Mouse (Mus musculus): Measurements from ENCODE around the gene Ly6g5c.

Gene Ly6g5c

DNA sequence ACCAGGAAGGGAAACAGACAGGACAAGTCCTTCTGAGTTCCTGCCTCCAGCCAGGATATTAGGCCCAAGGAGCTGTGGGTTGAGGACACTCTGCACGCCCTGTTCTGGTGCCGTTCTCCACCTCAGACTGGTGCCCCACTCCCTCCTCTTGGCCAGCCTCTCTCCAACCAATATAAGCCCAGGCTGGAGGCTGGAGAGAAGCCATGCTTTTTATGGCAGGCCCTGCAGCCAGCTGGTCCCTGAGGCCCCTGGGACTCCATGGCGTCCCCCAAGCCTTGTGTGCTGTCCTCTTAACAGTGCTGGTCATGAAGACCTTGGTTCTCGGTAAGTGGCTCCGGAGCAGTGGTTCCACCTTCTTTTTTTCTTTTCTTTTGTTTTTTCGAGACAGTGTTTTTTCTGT lies at the start of gene Ly6g5c:
Gene Ly6g5c, plus strand, starts transcription at position 183 of the 400 bp plus-strand sequence.
- DNase-seq (ENCODE audit: low spot score in 2 of 2) = no peak

DNA sequence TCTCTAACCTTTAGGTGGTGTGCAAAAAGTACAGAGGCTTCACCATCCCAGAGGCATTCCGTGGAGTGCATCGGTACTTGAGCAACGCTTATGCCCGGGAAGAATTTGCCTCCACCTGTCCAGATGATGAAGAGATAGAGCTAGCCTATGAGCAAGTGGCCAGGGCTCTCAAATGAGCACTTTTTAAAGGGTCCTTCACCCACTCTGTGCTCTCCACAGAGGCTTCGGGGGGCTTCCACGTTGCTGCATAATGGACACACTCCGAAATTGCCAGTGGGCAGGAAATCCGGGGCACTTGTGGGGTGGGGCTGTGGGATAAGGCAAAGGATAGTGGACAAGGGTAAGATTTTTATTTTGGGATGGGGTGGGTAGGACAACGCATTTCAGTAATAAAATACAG lies 49.8 kb upstream of the Ly6g5c start:
- no peak for DNase-seq (ENCODE audit: low spot score in 2 of 2)

DNA sequence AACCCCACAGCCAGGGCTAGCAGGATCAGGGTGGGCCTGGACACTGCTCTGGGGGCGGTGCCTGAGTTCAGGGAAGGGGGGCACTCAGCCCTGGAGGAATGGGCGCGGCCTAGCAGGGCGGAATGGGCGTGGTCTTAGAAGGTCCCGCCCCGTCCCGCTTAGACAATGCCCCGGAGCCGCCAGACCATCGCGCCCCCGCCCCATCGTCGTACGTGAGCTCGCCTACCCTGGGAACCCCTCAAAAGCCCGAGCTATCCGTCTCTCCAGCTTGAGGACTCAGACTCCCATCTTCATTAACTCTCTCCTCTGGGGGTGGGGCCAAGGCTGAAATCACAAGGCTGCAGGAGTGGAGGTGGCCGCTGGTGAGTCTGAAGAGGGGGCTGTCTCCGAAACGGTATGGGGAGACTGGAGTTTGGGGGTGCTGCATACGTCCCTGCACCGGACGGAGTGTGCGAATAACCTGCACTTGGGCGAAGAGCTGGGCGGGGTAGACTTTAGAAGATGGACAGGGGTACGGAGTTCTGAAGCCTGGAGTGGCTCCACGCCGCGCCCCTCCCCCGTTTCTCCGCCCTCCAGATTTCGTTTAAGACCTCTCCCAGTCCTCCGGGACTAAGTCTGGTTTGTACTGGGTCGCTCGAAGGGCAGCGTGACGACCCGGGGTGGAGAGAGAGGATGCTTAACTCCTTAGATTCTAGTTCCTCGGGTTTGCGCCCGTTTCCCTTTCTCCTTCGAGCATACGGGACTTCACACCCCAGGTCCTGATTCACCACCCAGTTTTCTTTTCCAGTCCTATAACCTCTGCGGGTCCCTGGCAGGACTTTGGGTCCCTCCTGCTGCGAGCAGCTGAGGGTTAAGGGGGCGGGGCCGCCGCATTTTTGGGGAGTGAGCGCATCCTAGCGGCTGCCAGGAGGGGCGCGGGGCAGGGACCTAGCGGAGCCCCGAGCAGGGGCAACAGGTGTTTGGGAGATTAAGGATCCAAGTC lies 48.9 kb upstream of the Ly6g5c start, which contains the start of gene Ddah2:
Gene Ddah2, plus strand, starts transcription at position 125 of the 982 bp plus-strand sequence.
- peak; percentile 72 to 73 for DNase-seq (ENCODE audit: low spot score in 2 of 2)

DNA sequence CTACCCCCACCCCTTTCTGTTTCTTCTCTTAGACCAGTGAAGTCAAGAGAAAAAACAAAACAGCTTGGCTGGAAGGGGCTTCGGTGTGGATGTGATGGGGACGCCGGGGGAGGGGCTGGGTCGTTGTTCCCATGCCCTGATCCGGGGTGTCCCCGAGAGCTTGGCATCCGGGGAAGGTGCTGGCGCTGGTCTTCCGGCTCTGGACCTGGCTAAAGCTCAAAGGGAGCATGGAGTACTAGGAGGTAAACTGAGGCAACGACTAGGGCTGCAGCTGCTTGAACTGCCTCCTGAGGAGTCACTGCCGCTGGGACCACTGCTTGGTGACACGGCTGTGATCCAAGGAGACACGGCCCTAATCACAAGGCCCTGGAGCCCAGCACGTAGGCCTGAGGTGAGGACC lies 48.0 kb upstream of the Ly6g5c start:
- no peak for DNase-seq (ENCODE audit: low spot score in 2 of 2)

DNA sequence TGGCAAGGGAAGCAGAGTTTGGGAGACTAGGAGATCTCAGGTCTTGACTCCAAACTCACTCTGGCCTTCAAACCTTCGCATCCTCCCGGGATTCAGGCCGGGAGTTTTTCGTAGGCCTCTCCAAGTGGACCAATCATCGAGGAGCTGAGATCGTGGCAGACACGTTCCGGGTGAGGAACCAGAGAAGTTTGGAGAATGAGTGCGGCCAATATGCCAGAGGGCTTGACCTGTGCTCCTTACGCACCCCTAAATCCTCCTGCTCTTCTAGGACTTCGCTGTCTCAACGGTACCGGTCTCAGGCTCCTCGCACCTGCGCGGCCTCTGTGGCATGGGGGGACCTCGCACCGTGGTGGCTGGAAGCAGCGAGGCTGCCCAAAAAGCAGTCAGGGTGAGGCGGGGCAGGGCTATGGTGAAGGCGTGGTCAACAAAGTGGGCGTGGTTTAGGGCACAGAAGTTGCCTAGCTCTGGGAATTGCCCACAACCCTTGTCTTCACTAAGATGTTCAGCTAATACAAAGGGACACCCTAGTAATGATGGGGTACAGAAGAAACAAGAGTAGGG lies 47.3 kb upstream of the Ly6g5c start:
- DNase-seq (ENCODE audit: low spot score in 2 of 2) = no peak

DNA sequence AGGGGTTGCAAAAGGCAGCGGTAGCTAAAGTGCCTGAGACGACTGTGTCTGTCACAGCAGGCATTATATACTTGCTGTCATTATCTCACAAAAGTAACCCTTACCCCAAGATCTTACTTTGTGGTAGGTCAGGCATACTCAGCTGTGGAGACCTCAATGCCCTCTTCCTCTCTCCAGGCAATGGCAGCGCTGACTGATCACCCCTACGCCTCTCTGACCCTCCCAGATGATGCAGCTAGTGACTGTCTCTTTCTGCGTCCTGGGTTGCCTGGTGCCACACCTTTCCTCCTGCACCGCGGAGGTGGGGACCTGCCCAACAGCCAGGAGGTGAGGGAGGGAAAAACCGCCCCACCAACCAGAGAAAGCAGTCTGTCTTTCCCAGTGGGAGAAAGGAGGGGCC lies 46.8 kb upstream of the Ly6g5c start:
- no peak for DNase-seq (ENCODE audit: low spot score in 2 of 2)

DNA sequence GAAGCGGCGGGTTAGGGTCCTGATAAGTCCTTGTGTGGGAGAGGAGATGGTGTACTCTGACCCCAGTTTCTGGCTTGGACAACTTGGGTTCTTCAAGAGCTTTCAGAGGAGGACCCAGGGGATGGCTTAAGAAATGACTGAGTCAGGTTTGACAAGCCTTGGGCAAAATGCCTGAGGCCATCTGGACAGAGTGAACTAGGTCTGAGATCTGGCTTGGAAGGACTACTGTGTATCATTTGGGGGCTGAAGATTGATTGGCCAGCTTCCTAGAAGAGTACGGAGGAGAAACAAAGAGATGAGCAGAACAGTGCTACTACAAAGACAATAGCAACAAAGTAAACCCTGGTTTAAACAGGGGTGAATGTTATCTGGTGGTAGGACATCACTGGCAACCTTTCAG lies 44.6 kb upstream of the Ly6g5c start:
- DNase-seq (ENCODE audit: low spot score in 2 of 2) = no peak

DNA sequence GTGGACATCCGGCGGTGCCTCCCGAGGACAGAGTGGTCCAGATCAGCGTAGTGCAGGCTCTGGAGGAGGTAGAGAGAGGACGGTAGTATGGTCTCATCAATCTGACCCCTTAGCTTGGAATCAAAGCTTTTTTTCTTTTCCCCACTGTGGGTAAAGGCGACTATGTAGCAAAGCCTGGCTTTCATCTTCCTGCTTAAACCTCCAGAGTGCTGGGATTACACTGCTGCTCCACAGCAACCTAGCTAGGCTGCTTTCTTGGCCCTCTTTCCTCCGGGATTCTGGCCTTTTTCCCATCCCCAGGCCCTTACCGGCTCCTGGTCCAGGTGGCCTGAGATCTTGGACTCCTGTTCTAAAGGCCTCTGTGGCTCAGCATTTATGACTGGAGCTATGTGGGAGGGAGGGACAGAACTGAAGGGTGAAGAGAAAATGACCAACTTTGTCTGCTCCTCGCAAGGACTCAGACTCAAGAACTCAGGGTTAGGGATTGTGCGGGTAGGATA lies 43.7 kb upstream of the Ly6g5c start:
- no peak for DNase-seq (ENCODE audit: low spot score in 2 of 2)

DNA sequence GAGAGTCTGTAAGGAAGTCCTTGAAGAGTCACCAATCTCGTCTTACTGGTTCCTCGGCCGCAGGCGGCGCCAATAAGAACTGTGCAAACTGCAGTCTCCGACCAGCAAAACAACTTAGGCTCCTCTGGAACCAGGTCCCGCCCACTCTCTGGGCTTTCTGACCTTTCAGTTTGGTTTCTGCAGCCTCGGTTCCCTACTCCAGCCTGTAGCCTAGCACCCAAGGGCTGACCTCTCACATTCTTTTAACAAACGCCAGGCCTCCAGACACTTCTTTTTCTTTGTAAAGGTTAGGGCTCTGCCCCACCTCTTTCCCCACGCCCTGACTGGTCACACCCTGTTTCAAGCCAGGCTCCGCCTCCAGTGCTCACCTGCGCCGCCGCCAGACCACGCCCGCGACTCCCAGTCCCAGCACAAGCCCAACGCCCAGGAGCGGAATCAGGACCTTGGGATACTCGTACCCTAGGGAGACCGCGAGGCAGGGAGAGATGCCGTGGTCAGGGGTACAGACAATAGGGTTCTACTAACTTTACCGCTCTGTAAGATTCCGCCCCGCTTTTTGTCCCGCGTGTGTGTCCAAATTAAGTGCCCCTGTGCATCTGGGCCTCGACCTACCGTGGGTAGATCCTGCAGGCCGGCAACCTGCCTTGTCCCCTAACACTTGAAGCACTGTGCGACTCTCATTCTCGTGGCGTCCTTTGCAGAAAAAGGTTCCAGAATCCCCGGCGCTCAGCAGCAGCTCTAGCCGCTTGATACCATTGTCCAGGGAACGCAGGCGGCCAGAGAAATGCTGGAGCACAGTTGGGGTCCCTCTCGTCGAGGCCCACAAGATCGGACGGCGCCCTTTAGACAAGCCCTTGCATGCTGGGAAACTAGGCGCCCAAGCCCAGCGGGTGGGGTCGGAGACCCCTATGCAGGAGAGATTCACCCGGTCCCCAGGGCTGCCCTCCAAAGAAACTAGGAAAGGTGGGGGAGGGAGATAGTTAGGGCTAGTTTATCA lies 42.8 kb upstream of the Ly6g5c start, which contains the start of gene Ly6g6c:
Gene Ly6g6c, plus strand, starts transcription at position 438 of the 997 bp plus-strand sequence.
- DNase-seq (ENCODE audit: low spot score in 2 of 2) = no peak

DNA sequence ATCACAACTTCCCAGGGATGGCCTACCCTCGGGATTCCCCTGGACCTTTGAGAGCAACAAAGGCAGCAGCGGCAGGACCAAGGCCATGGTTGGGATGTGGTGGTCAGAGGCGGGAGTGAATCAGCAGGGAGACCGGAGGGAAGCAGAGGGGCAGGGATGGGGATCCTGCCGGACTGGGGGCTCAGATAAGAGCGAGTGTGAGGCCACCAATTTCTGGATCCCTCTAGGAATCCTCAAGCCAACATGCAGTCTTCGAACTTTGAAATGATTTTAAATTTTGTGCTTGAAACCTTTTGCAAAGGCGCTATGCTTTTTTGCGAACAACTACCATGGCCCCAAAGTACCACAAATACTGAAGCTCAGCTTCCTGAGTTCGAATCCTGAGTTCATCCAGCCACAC lies 42.0 kb upstream of the Ly6g5c start, which contains the start of gene Mpig6b:
Gene Mpig6b, minus strand, starts transcription at position 101 of the 400 bp plus-strand sequence.
- DNase-seq (ENCODE audit: low spot score in 2 of 2) = no peak

DNA sequence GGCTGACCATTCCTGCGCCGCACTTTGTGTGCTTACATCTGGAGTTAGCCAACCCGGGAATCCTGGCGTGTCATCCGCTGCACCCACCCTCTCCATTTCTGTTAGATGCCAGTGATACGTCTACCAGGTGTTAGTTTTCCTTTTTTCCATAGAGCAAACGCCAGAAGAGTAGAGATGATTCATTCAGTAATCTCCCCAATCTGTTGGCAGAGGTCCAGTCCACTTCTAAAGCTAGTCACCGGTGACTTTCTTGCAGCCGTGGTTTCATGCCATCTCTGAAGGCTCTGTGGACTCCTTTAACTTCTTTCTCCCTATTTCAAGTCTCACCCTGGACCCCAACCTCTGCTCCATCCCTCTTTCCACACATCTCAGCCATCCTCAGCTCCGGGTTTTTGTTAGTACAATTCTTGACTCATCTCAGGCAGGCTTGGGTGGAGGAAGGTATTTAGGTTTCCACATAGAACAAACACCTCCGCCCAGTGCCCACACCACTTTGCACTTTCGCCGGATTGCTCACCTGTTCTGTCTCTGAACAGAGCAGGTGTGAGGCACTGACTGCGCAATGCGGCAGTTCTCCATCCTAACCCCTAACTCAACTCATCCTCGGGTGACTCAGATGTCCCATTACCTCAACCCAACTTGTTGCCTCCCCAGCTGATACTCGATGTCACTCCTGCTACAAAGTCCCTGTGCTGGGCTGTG lies 39.7 kb upstream of the Ly6g5c start:
- DNase-seq (ENCODE audit: low spot score in 2 of 2) = no peak

DNA sequence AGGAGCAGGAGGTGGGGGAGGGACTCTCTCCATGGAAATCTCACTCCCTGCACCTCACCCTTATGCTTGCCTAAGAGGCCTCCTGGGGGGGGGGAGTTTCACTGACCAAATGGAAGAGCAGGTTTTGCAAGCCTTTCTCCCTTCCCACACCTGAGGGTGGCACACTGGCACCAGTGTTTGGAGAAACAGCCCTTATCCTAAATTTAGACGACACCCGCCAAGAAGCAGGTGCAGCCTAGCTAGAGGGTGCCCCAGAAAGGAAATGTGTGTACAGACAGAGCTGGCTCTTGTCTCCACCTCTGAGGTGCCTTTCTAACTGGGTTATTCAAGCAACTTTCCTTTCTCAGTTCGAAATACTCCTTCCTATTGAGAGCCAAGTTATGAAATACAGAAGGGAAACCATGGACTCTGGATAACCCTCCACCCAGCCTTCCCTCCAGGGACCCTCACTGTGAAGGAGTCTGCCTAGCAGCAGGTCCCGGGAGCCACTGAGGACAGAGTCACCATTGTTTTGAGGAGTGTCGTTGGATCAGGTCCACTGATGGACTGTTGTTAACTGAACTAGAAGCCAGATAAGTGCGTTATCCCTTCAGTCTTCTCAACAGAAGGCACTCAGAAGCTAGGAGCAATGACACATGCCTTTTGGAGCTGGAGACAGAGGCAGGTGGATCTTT lies 37.4 kb upstream of the Ly6g5c start:
- no peak for DNase-seq (ENCODE audit: low spot score in 2 of 2)

DNA sequence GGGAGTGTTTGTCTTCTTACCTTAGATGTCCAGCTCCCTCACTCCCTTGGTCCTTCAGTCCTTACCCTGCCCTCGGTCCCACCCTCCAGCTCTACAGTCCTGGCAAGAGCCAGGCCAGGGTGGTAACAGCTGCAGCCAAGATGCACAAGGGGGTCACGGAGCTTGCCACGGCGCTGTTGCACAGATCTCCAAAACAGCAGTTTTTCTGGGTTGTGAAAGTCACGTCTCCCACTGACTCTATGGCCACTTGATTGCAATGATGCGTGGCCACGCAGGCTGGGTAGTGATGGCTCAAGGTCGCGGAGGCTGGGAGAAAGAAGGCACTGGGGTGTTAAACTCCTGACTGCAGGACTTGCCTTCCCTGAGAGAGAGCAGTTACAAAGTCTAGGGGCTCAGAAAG lies 36.6 kb upstream of the Ly6g5c start:
- DNase-seq (ENCODE audit: low spot score in 2 of 2) = no peak

DNA sequence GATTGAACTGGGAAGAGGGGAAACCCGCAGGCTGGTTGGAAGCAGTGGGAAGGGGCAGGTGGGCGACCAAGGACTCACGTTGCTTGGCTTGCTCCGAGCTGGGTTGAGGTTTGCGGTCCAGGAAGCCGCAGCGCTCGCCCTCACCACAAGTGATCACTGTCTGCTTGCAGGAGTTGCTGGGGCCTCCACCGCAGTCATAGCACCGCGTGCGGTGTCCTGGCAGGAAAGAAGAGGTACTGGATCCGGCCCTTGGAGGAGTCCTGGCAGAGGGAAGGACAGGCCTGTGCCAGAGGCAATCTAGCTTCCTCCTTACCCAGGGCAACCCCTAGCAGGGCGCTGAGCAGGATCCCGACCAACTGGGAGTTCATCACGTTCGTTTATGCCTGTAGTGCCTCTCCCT lies 34.0 kb upstream of the Ly6g5c start:
- DNase-seq (ENCODE audit: low spot score in 2 of 2) = no peak

DNA sequence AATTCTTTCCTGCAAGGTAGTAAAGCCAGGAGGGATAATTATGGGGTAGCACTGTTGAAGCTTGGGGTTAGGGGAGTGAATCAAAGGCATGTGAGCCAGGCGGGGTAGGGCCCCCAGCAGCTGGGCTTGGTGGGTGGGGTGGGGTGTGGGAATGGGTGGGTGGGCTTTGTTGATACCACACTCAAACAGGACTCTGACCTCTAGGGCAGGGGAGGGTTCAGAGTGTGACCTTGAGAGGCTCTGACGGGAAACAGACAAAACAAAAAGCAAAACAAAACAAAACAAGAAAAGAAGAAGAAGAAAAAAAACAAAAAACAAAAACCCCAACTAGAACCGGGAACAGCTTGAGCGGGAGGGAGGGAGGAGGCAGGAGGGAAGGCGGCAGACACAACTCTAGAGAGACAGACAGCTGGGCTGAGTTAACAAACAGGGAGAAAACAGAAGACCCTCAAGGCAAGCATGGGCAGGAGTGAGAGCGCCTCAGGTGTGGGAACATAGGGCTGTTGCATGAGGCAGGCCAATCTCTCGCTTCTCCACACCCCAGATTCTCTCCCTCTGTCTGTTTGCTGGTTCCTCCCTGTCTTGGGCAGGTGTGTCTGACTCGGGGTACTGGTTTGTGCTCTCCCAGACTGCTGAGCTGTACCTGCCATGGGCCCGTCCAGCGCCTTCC lies 31.4 kb upstream of the Ly6g5c start, which contains the start of gene Ly6g6e:
Gene Ly6g6e, plus strand, starts transcription at position 396 of the 670 bp plus-strand sequence.
- no peak for DNase-seq (ENCODE audit: low spot score in 2 of 2)

DNA sequence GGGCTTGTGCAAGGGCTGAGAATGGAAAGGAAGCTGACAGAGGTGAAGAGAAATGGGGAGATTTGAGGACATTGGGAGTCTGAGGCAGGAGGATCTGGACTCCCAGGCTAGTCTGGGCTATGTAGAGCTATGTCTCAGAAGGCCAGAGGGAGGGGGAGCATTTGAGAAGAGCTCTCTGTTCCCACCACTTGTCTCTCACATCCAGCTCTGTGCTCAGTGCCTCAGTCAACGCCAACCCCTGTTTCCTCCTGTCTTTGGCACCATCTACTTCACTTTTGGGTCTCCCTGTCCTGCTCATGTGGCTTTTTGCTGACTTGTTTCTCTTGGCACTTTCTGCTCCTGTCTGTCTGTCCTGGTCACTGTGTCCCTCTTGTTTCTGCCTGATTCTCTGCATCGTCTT lies 30.8 kb upstream of the Ly6g5c start:
- DNase-seq (ENCODE audit: low spot score in 2 of 2) = no peak

DNA sequence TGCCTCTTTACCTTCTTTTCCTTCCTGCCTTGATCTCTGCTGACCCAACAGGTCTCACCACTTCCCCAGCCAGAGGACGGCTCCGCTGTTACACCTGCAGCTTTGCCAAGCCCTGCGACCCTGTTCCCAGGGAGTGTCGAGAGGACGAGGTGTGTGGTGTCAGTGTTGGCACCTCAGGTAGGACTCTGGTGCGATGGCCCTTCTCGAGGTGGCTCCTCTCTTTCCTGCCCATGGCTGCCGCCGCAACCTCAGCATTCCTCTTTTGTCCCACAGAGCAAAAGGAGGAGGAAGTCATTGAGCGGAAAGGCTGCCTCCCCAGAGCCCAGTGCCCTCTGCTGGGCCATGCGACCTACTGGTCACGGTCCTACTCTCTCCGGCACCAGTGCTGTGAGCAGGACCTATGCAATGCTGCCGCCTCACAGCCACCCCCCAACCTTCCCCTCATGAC lies 30.3 kb upstream of the Ly6g5c start, which contains the start of gene Ly6g6d:
Gene Ly6g6d, minus strand, starts transcription at position 280 of the 448 bp plus-strand sequence.
- no peak for DNase-seq (ENCODE audit: low spot score in 2 of 2)

DNA sequence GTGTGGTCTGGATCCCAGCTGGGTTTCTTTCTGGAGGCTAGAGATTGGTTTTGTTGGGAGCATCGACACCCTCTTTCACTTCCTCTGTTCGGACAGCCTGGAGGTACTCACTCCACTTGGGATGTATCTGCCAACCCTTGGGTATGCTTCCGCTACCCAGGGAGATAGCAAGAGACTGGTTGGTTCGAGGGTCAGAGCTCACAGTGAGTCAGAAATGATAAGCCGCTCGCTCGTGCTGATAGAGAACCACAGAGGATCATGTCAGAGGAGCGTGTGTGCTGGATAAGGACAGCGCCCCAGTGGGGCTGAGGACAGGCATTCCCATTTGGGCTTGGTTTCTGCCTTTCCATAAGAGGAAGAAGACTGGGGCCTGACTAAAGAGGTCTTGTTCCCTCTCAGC lies 28.3 kb upstream of the Ly6g5c start:
- DNase-seq (ENCODE audit: low spot score in 2 of 2) = no peak

DNA sequence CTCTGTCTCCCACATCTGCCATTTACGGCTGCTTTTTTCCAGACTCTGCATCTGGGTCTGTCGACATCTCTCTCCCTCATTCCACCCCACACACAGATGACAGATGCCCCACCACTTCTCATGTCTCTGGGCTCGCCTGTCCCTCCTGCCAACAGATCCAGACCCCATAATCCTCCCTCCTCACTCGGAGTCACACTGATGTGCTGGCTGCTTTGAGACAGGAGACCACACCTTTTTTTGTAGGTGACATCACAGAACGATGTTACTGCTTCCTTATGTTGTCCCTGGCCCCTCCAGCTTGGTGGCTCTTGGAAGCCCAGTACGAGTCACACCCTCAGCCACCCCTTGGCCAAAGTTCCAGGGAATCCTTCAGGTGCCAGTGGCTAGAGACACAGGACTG lies 27.8 kb upstream of the Ly6g5c start:
- no peak for DNase-seq (ENCODE audit: low spot score in 2 of 2)

Data from frontal cortex, postnatal 14 days (tissue).